Mouse (Mus musculus) MEL (cell line): ENCODE data around the gene Amotl1. TPM values are rescaled to one million over a fixed set of nuclear protein-coding genes. Genes with fewer than 3 reads are reported as not detected.

Experiments used
- DNase-seq: peaks from one replicate; pipeline ENCODE4 v3.0.0; 2011; ENCODE audit warnings: low read depth, low spot score
- H3K27ac ChIP-seq: 2 replicates; pipeline ENCODE4 v1.5.1; 2012; ENCODE audit warnings: low read depth, mild to moderate bottlenecking, control low read depth, low read length, moderate library complexity; ENCODE audit not compliant: control insufficient read depth
- H3K27me3 ChIP-seq, 2 experiments: fragments of 150-350 bp in 1 of 2; sonication (generic) in 1 of 2; 2 replicates each; pipeline ENCODE4 v1.6.1; 2012; ENCODE audit warnings: low read length in 2 of 2, mild to moderate bottlenecking in 2 of 2, improper control_type of control experiment in 1 of 2, moderate library complexity in 1 of 2; ENCODE audit not compliant: insufficient read depth in 2 of 2, control insufficient read depth in 1 of 2
- H3K36me3 ChIP-seq, 2 experiments: 2 replicates each; pipeline ENCODE4 v1.6.1; 2012 to 2014; ENCODE audit warnings: low read length in 2 of 2, improper control_type of control experiment in 1 of 2, inconsistent platforms in 1 of 2, mild to moderate bottlenecking in 1 of 2; ENCODE audit not compliant: insufficient read depth in 2 of 2, control insufficient read depth in 1 of 2
- H3K4me1 ChIP-seq, 2 experiments: fragments of 150-350 bp in 1 of 2; sonication (generic) in 1 of 2; 2 replicates each; pipeline ENCODE4 v1.6.1; 2012; ENCODE audit warnings: low read length in 2 of 2, improper control_type of control experiment in 1 of 2, mild to moderate bottlenecking in 1 of 2; ENCODE audit not compliant: insufficient read depth in 2 of 2, control insufficient read depth in 1 of 2
- H3K4me3 ChIP-seq, 2 experiments: fragments of 150-350 bp in 1 of 2; sonication (generic) in 1 of 2; 2 replicates each; pipeline ENCODE4 v1.5.1; 2012; ENCODE audit warnings: low read depth in 2 of 2, low read length in 2 of 2, mild to moderate bottlenecking in 2 of 2, moderate library complexity in 2 of 2, control low read depth in 1 of 2, improper control_type of control experiment in 1 of 2; ENCODE audit not compliant: control insufficient read depth in 1 of 2, insufficient read depth in 1 of 2
- H3K79me2 ChIP-seq: 2 replicates; pipeline ENCODE4 v1.6.1; 2012; ENCODE audit warnings: mild to moderate bottlenecking, low read length, moderate library complexity; ENCODE audit not compliant: control insufficient read depth, poor library complexity, insufficient read depth
- H3K9ac ChIP-seq: 2 replicates; pipeline ENCODE4 v1.6.1; 2012; ENCODE audit warnings: low read depth, mild to moderate bottlenecking, control low read depth, low read length, moderate library complexity; ENCODE audit not compliant: control insufficient read depth, poor library complexity, severe bottlenecking
- H3K9me3 ChIP-seq: fragments of 150-350 bp; sonication (generic); replicated peaks from 2 replicates; pipeline ENCODE4 v1.6.1; 2012; ENCODE audit warnings: mild to moderate bottlenecking, low read length, improper control_type of control experiment, moderate library complexity; ENCODE audit not compliant: insufficient read depth
- BHLHE40 ChIP-seq: IDR thresholded peaks from 2 replicates; pipeline ENCODE4 v1.6.1; 2012; ENCODE audit warnings: low read depth, mild to moderate bottlenecking, inconsistent platforms, low read length, improper control_type of control experiment, borderline replicate concordance
- CHD2 ChIP-seq: IDR thresholded peaks from 2 replicates; pipeline ENCODE4 v1.6.1; 2011; ENCODE audit warnings: low read length, improper control_type of control experiment
- CTCF ChIP-seq, 3 experiments: IDR thresholded peaks in 2 of 3; conservative IDR thresholded peaks in 1 of 3; 2 replicates each; pipeline ENCODE4 v1.5.1; 2011 to 2012; ENCODE audit warnings: low read length in 3 of 3, low read depth in 2 of 3, mild to moderate bottlenecking in 2 of 3, improper control_type of control experiment in 1 of 3, inconsistent platforms in 1 of 3, mixed read lengths in 1 of 3, moderate library complexity in 1 of 3; ENCODE audit not compliant: control insufficient read depth in 1 of 3, insufficient read depth in 1 of 3, poor library complexity in 1 of 3, severe bottlenecking in 1 of 3
- ELF1 ChIP-seq: IDR thresholded peaks from 2 replicates; pipeline ENCODE4 v1.6.1; 2014; ENCODE audit warnings: low read depth, mild to moderate bottlenecking, inconsistent platforms, low read length, improper control_type of control experiment, moderate library complexity
- EP300 ChIP-seq, 2 experiments: IDR thresholded peaks; 2 replicates each; pipeline ENCODE4 v1.6.1; 2011; ENCODE audit warnings: improper control_type of control experiment in 2 of 2, low read length in 2 of 2, low read depth in 1 of 2, mild to moderate bottlenecking in 1 of 2
- ETS1 ChIP-seq: IDR thresholded peaks from 2 replicates; pipeline ENCODE4 v1.6.1; 2012; ENCODE audit warnings: low read depth, mild to moderate bottlenecking, inconsistent platforms, low read length, improper control_type of control experiment, moderate library complexity
- GATA1 ChIP-seq: IDR thresholded peaks from 2 replicates; pipeline ENCODE4 v1.6.1; 2011; ENCODE audit warnings: low read depth, low read length, improper control_type of control experiment
- JUND ChIP-seq: IDR thresholded peaks from 2 replicates; pipeline ENCODE4 v1.6.1; 2011; ENCODE audit warnings: low read depth, mild to moderate bottlenecking, improper control_type of control experiment, low read length
- KAT2A ChIP-seq: conservative IDR thresholded peaks from 2 replicates; pipeline ENCODE4 v1.6.1; 2012; ENCODE audit warnings: low read depth, low read length, improper control_type of control experiment, inconsistent platforms
- MAFK ChIP-seq: IDR thresholded peaks from 2 replicates; pipeline ENCODE4 v1.6.1; 2011; ENCODE audit warnings: low read depth, mild to moderate bottlenecking, low read length, improper control_type of control experiment, borderline replicate concordance
- MAZ ChIP-seq: IDR thresholded peaks from 2 replicates; pipeline ENCODE4 v1.6.1; 2012; ENCODE audit warnings: low read depth, mild to moderate bottlenecking, inconsistent platforms, low read length, improper control_type of control experiment
- MEF2A ChIP-seq: IDR thresholded peaks from 2 replicates; pipeline ENCODE4 v1.6.1; 2014; ENCODE audit warnings: low read depth, mild to moderate bottlenecking, inconsistent platforms, low read length, improper control_type of control experiment; ENCODE audit not compliant: poor library complexity, insufficient replicate concordance, severe bottlenecking; ENCODE audit errors: extremely low read depth
- MXI1 ChIP-seq: IDR thresholded peaks from 2 replicates; pipeline ENCODE4 v1.6.1; 2011; ENCODE audit warnings: mild to moderate bottlenecking, low read depth, low read length, improper control_type of control experiment
- NELFE ChIP-seq: IDR thresholded peaks from 2 replicates; pipeline ENCODE4 v1.6.1; 2011; ENCODE audit warnings: low read depth, low read length, improper control_type of control experiment
- NRF1 ChIP-seq: IDR thresholded peaks from 2 replicates; pipeline ENCODE4 v1.6.1; 2014; ENCODE audit warnings: low read depth, mild to moderate bottlenecking, inconsistent platforms, low read length, improper control_type of control experiment, moderate library complexity; ENCODE audit not compliant: poor library complexity, insufficient read depth, severe bottlenecking
- POLR2A ChIP-seq, 2 experiments: IDR thresholded peaks; 2 replicates each; pipeline ENCODE4 v1.6.1; 2011 to 2012; ENCODE audit warnings: low read length in 2 of 2, mild to moderate bottlenecking in 2 of 2, control low read depth in 1 of 2, improper control_type of control experiment in 1 of 2, low read depth in 1 of 2, moderate library complexity in 1 of 2; ENCODE audit not compliant: control insufficient read depth in 1 of 2, insufficient read depth in 1 of 2, poor library complexity in 1 of 2
- POLR2AphosphoS2 ChIP-seq: IDR thresholded peaks from 2 replicates; pipeline ENCODE4 v1.6.1; 2011; ENCODE audit warnings: low read length, improper control_type of control experiment
- POLR2AphosphoS5 ChIP-seq: IDR thresholded peaks from 2 replicates; pipeline ENCODE4 v1.6.1; 2012; ENCODE audit warnings: low read depth, borderline replicate concordance, mild to moderate bottlenecking, inconsistent platforms, low read length, moderate library complexity, mixed read lengths
- RAD21 ChIP-seq: IDR thresholded peaks from 2 replicates; pipeline ENCODE4 v1.6.1; 2011; ENCODE audit warnings: mild to moderate bottlenecking, low read depth, low read length, improper control_type of control experiment
- RCOR1 ChIP-seq: IDR thresholded peaks from 2 replicates; pipeline ENCODE4 v1.6.1; 2012; ENCODE audit warnings: low read depth, mild to moderate bottlenecking, inconsistent platforms, low read length, improper control_type of control experiment
- SIN3A ChIP-seq: IDR thresholded peaks from 2 replicates; pipeline ENCODE4 v1.6.1; 2012; ENCODE audit warnings: low read length, improper control_type of control experiment, inconsistent platforms
- SMC3 ChIP-seq: IDR thresholded peaks from 2 replicates; pipeline ENCODE4 v1.6.1; 2011; ENCODE audit warnings: low read depth, low read length, improper control_type of control experiment
- UBTF ChIP-seq: IDR thresholded peaks from 2 replicates; pipeline ENCODE4 v1.6.1; 2012; ENCODE audit warnings: low read depth, mild to moderate bottlenecking, inconsistent platforms, low read length, improper control_type of control experiment, moderate library complexity, borderline replicate concordance; ENCODE audit not compliant: insufficient read depth
- USF1 ChIP-seq: IDR thresholded peaks from 2 replicates; pipeline ENCODE4 v1.6.1; 2014; ENCODE audit warnings: low read depth, mild to moderate bottlenecking, inconsistent platforms, low read length, improper control_type of control experiment, moderate library complexity
- ZC3H11A ChIP-seq: IDR thresholded peaks from 2 replicates; pipeline ENCODE4 v1.6.1; 2012; ENCODE audit warnings: low read depth, mild to moderate bottlenecking, inconsistent platforms, low read length, improper control_type of control experiment
- ZMIZ1 ChIP-seq: IDR thresholded peaks from 2 replicates; pipeline ENCODE4 v1.6.1; 2012; ENCODE audit warnings: low read depth, mild to moderate bottlenecking, inconsistent platforms, low read length, improper control_type of control experiment, moderate library complexity
- ZNF384 ChIP-seq: IDR thresholded peaks from 2 replicates; pipeline ENCODE4 v1.6.1; 2012; ENCODE audit warnings: low read depth, mild to moderate bottlenecking, inconsistent platforms, low read length, improper control_type of control experiment
- polyA plus RNA-seq, 2 experiments: library from polyadenylated mRNA; stranded (reverse) in 1 of 2; unstranded in 1 of 2; fragments of >175 nt in 1 of 2; fragments of >200 nt in 1 of 2; gene quantifications; 2 replicates each; pipeline versions ENCODE4 v1.2.1 to v1.2.4; 2012; ENCODE audit warnings: low replicate concordance in 2 of 2, low read depth in 1 of 2; ENCODE audit not compliant: insufficient read length in 2 of 2, insufficient read depth in 1 of 2, missing spikeins in 1 of 2
- total RNA-seq: library from RNA; depleted of rRNA; stranded (reverse); fragments of 300-350 nt; gene quantifications from 2 replicates; pipeline ENCODE4 v1.2.3, GENCODE M21; 2012

The Amotl1 gene
- total and polyA plus RNA-seq, 3 experiments: 7.4 to 9.3 TPM; not detected in 1

DNA sequence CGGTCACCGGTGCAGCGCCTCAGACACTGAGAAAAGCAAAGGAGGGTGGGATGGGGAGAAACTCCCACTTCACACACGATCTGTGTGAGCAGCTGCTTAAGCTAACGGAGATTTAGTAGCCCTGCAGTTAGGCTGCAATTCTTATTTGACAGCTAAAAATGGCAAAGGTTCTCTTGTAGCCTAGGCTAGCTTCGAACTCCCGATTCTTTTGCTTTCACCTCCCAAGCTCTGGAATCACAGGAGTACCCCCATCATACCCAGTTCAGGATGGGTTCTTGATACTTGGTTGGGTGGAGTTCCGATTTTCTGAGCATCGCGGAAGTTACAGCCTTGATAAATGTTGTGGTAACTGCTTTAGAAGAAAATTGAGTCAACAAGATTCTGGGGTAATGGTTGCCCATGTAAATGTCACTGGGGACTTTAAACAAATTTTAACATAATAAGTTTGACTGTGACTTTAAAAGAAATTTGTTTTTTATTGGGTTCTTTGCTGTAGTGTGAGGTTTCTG lies 143.9 kb downstream of the Amotl1 start:
- TF ChIP-seq SMC3: peak; percentile 26; the same call in 1 of the 2 replicates
- no peak for TF ChIP-seq MXI1
- TF ChIP-seq GATA1: peak; percentile 78
- TF ChIP-seq KAT2A: no peak
- peak; percentile 80 for TF ChIP-seq ELF1
- TF ChIP-seq RCOR1: peak; percentile 83
- TF ChIP-seq EP300 (IDR thresholded peaks at IDR 0.05; ENCODE audit: low read depth in 1 of 2, low read length in 2 of 2): peak; percentile 40 to 60; a peak in 1 of 4 replicates
- H3K36me3 ChIP-seq: peaks cover 20 to 38% of the 10 kb centered on the region in 2 experiments
- peak overlapping the region; percentile 35 for H3K27ac ChIP-seq
- H3K79me2 ChIP-seq: peaks cover 13% of the 10 kb centered on the region
- no peaks in the 10 kb centered on the region for H3K27me3 ChIP-seq
- peak overlapping the region; percentile 77 for H3K9ac ChIP-seq
- H3K4me3 ChIP-seq: peak overlapping the region; percentile 69 to 74
- H3K4me1 ChIP-seq: peaks cover 6 to 16% of the 10 kb centered on the region in 2 experiments
- peak; percentile 91 for DNase-seq
- H3K9me3 ChIP-seq: no peaks in the 10 kb centered on the region

DNA sequence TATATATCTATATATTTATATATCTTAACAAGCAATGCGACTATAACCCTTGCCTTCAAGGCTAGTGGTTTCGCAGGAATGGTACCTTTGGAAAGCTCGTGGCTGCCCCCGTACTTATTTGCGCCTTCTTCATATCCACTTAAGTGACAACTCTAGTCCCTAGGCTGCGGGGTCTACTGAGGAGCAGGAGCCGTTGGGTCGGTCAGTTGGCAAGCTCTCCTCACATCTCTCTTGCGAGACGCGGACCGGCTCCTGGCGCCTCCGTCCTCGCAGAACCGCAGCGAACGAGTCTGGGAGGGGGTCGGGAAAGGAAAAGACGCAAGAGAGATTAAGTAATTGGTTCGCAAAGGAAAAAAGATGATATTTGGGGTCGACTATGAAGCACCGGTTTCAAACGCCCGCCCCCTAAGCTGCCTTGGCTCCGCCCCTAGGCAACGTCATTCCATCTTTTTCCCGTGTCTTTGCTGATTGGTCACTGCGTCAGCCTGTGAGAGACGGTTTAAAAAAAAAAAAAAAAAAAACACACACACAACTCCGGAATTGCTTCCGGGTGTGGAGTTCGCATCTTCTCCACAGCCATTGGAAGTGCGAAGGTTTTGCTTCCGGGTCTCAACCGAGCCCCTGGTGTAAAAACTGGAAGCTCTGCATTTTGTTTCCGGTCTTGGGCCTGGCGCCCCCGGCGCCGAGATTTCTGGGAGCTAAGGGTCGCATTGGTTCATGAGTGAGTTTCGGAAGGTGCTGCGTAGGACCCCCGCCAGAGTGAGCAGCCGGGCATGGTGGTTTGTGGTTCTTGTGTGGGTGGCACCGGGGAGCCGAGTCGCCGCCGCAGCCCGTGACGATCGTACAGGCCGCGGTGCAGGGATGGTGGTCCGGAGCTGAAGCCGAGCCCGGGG lies 144.6 kb downstream of the Amotl1 start, which contains the start of the genes Kdm4d and Cwc15:
Kdm4d (minus strand) TSS at position 460 of the 893 bp plus-strand sequence.
Cwc15 (plus strand) TSS at position 595 of the 893 bp plus-strand sequence.
- DNase-seq: peak; percentile 100
- peaks cover 6 to 16% of the 10 kb centered on the region in 2 experiments for H3K4me1 ChIP-seq
- peak within 1 kb of the TSS; percentile 75 to 78 for H3K4me3 ChIP-seq
- no peaks in the 10 kb centered on the region for H3K27me3 ChIP-seq
- H3K36me3 ChIP-seq: peaks cover 20 to 31% of the 10 kb centered on the region in 2 experiments
- peak within 1 kb of the TSS; percentile 52 for H3K27ac ChIP-seq
- H3K9me3 ChIP-seq: no peaks in the 10 kb centered on the region
- H3K9ac ChIP-seq: peak within 1 kb of the TSS; percentile 77
- peaks cover 13% of the 10 kb centered on the region for H3K79me2 ChIP-seq
- TF ChIP-seq ZNF384 (peak; percentile 100), CTCF (IDR thresholded peaks at IDR 0.05 in 2 of 3, conservative IDR thresholded peaks at IDR 0.05 in 1 of 3; ENCODE audit: control insufficient read depth in 1 of 3, insufficient read depth in 1 of 3, low read depth in 2 of 3, low read length in 3 of 3, poor library complexity in 1 of 3, severe bottlenecking in 1 of 3) (peak in 1 of 3 experiments; percentile 1; a peak in 1 of 6 replicates), JUND (peak; percentile 80; the same call in 1 of the 2 replicates), POLR2AphosphoS5 (no peak; the same call in 1 of the 2 replicates), NRF1 (no peak), NELFE (peak; percentile 92), ZMIZ1 (peak; percentile 94), MAZ (peak; percentile 92), POLR2A (IDR thresholded peaks at IDR 0.05; ENCODE audit: control insufficient read depth in 1 of 2, insufficient read depth in 1 of 2, low read depth in 1 of 2, low read length in 2 of 2, poor library complexity in 1 of 2) (peak; percentile 92 to 97), GATA1 (peak; percentile 73), RCOR1 (peak; percentile 93), ZC3H11A (no peak; the same call in 1 of the 2 replicates), UBTF (peak; percentile 51; the same call in 1 of the 2 replicates), USF1 (peak; percentile 47; the same call in 1 of the 2 replicates), POLR2AphosphoS2 (peak; percentile 94), BHLHE40 (no peak), ETS1 (peak; percentile 88), CHD2 (peak; percentile 97), SIN3A (peak; percentile 100), RAD21 (peak; percentile 11), ELF1 (peak; percentile 97), MEF2A (peak; percentile 19; the same call in 1 of the 2 replicates), MXI1 (peak; percentile 92), MAFK (0 out of 2 replicates have a peak, but pooled peaks have one; percentile 34)
